Mouse (Mus musculus) liver, postnatal 0 days (tissue): Measurements from ENCODE around the gene Slc16a5. TPM values are rescaled to one million over a fixed set of nuclear protein-coding genes. Genes with fewer than 3 reads are reported as not detected.

Experiments used
- ATAC-seq: fragments of 200-750 bp; cut with Nextera tagmentation; 2 replicates; pipeline ENCODE4 v1.8.0; 2017; ENCODE audit warnings: mild to moderate bottlenecking, moderate library complexity
- DNase-seq: peaks from one replicate; pipeline ENCODE4 v3.0.0-alpha.2; 2016
- H3K27ac ChIP-seq: fragments of 300-500 bp; sonication (generic); 2 replicates; pipeline ENCODE4 v1.5.1; 2014; ENCODE audit warnings: antibody characterized with exemption, moderate library complexity, mild to moderate bottlenecking, low read depth
- H3K27me3 ChIP-seq: fragments of 300-500 bp; sonication (generic); 2 replicates; pipeline ENCODE4 v1.6.1; 2014; ENCODE audit warnings: low read length, control low read depth, mixed read lengths; ENCODE audit not compliant: insufficient read depth
- H3K36me3 ChIP-seq: fragments of 300-500 bp; sonication (generic); replicated peaks from 2 replicates; pipeline ENCODE4 v1.6.1; 2014; ENCODE audit warnings: mild to moderate bottlenecking, control low read depth, low read length, moderate library complexity, mixed read lengths; ENCODE audit not compliant: insufficient read depth
- H3K4me1 ChIP-seq: fragments of 300-500 bp; sonication (generic); 2 replicates; pipeline ENCODE4 v1.6.1; 2014; ENCODE audit warnings: antibody characterized with exemption, mild to moderate bottlenecking, control low read depth; ENCODE audit not compliant: insufficient read depth
- H3K4me2 ChIP-seq: fragments of 300-500 bp; sonication (generic); 2 replicates; pipeline ENCODE4 v1.6.1; 2014; ENCODE audit warnings: low read depth, mild to moderate bottlenecking, low read length, moderate library complexity, mixed read lengths
- H3K4me3 ChIP-seq: fragments of 300-500 bp; sonication (generic); 2 replicates; pipeline ENCODE4 v1.5.1; 2014; ENCODE audit warnings: low read depth, low read length
- H3K9ac ChIP-seq: fragments of 300-500 bp; sonication (generic); replicated peaks from 2 replicates; pipeline ENCODE4 v1.6.1; 2014; ENCODE audit warnings: mild to moderate bottlenecking, moderate library complexity
- H3K9me3 ChIP-seq: fragments of 300-500 bp; sonication (generic); 2 replicates; pipeline ENCODE4 v1.6.1; 2016; ENCODE audit warnings: mild to moderate bottlenecking, control low read depth, low read length, mixed read lengths
- CTCF ChIP-seq: sonication (generic); IDR thresholded peaks from 2 replicates; pipeline ENCODE4 v1.5.1; 2016; ENCODE audit warnings: antibody characterized with exemption, low read depth
- EP300 ChIP-seq: IDR thresholded peaks from 2 replicates; pipeline ENCODE4 v1.6.1; 2016; ENCODE audit warnings: antibody characterized with exemption, low read depth, mild to moderate bottlenecking
- WGBS: fragments of 180-500 bp; shearing (Covaris S2); extraction: QIAGEN DNeasy Blood & Tissue Kit; methylation state at CpG from one replicate; pipeline ENCODE4 v1.1.7; 2014; ENCODE audit not compliant: insufficient replicate concordance; 5-methylcytosine and 5-hydroxymethylcytosine counted together
- polyA plus RNA-seq: library from polyadenylated mRNA; unstranded; fragments of >200 nt; fragmentation: Nextera tagmentation; extraction: Ambion mirVana; gene quantifications from 2 replicates; pipeline ENCODE4 v1.2.1, GENCODE M21; 2015

Slc16a5 gene
- polyA plus RNA-seq, 1 experiment from 2014 or later = 10.4 TPM

GRCm38 (mm10) chr11:115483278-115483677 lies 21.0 kb downstream of the Slc16a5 start:
- Histone ChIP-seq H3K9me3 (no peaks in the 10 kb centered on the region), H3K4me2 (no peak overlapping the region), H3K36me3 (no peaks in the 10 kb centered on the region; the same call in none of the 2 replicates), H3K27ac (no peak overlapping the region), H3K4me1 (no peaks in the 10 kb centered on the region), H3K4me3 (no peak overlapping the region), H3K27me3 (no peaks in the 10 kb centered on the region), H3K9ac (no peak overlapping the region)
- DNase-seq = no peak
- no peak for TF ChIP-seq EP300
- TF ChIP-seq CTCF = no peak
- ATAC-seq = no peak
- WGBS = 71% methylated on average over 11 of the region's 11 CpGs

DNA sequence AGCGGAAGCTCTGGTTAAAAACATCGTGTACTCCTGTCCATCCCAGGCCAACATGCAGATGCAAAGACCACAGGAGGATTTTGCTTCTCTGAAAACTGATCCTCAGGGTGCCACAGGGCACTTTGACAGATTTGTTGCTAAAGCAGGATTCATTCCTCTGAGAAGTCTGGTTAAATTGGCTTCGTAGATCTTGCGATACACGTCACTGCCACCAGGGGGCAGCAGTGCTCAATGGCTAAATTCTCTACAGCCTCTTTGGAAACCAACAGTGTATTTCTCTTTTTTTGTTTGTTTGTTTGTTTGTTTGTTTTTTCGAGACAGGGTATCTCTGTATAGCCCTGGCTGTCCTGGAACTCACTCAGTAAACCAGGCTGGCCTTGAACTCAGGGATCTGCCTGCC lies 21.5 kb downstream of the Slc16a5 start:
- H3K27me3 ChIP-seq = no peaks in the 10 kb centered on the region
- H3K9me3 ChIP-seq = no peaks in the 10 kb centered on the region
- no peak overlapping the region for H3K4me3 ChIP-seq
- peaks cover 3% of the 10 kb centered on the region for H3K36me3 ChIP-seq
- no peak overlapping the region for H3K4me2 ChIP-seq
- 16% methylated on average over 6 of the region's 6 CpGs for WGBS
- H3K9ac ChIP-seq = no peak overlapping the region
- no peak for TF ChIP-seq EP300
- TF ChIP-seq CTCF = peak; percentile 98
- H3K27ac ChIP-seq = no peak overlapping the region
- H3K4me1 ChIP-seq = no peaks in the 10 kb centered on the region
- 0 out of 2 replicates have a peak, but pooled peaks have one; percentile 21 for ATAC-seq
- DNase-seq = peak; percentile 86

DNA sequence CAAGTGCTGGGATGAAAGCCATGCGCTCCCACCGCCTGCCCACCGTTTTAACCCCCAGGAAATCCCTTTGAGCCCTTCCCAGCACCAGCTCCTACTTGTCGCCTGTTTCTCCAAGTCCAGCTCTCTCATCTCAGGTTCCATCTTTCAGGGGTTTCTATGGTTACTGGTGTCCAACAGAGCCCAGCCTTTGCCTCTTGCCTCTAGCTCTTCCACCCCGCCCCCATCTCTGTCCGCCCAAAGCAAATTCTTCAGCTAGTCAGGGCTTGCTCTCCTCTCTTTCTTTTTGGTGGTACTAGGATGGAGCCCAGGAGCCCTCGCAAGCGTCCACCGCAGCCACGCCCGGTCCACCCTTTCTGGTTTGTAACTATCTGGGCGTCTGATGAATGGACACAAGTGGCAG lies 22.9 kb downstream of the Slc16a5 start:
- Histone ChIP-seq H3K4me1 (no peaks in the 10 kb centered on the region), H3K27ac (no peak overlapping the region), H3K36me3 (peaks cover 17% of the 10 kb centered on the region; the same call in 1 of the 2 replicates), H3K9me3 (no peaks in the 10 kb centered on the region), H3K4me3 (no peak overlapping the region), H3K9ac (no peak overlapping the region), H3K4me2 (no peak overlapping the region), H3K27me3 (no peaks in the 10 kb centered on the region)
- TF ChIP-seq CTCF (no peak), EP300 (no peak)
- 85% methylated on average over 12 of the region's 12 CpGs for WGBS
- no peak for ATAC-seq
- no peak for DNase-seq

DNA sequence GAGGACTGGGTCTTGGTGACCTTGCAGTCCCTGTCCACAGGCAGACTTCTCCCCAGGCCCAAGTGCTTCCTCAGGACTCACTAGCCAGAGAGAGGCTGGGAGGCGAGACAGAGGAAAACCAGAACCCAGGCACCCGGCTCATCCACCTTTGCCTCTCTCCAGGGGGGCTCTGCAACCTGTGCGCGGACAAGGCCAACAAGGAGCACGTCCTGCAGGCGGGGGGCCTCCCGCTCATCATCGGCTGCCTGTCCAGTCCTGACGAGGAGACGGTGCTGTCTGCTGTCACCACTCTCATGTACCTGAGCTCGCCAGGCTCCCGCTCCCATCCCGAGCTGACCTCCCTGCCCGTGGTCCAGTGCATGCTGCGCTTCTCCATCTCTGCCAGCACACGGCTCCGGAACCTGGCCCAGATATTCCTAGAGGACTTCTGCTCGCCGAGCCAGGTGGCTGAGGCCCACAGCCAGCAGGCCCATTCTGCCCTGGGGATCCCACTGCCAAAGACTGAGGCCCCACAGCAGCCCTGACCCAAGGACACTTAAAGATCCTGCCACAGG lies 26.4 kb downstream of the Slc16a5 start:
- Histone ChIP-seq H3K9ac (no peak overlapping the region), H3K4me1 (peaks cover 12% of the 10 kb centered on the region), H3K36me3 (peaks cover 21% of the 10 kb centered on the region), H3K27me3 (no peaks in the 10 kb centered on the region), H3K4me2 (no peak overlapping the region), H3K9me3 (no peaks in the 10 kb centered on the region), H3K4me3 (no peak overlapping the region), H3K27ac (no peak overlapping the region)
- no peak for ATAC-seq
- 87% methylated on average over 19 of the region's 19 CpGs for WGBS
- no peak for DNase-seq
- no peak for TF ChIP-seq CTCF
- TF ChIP-seq EP300 = no peak

DNA sequence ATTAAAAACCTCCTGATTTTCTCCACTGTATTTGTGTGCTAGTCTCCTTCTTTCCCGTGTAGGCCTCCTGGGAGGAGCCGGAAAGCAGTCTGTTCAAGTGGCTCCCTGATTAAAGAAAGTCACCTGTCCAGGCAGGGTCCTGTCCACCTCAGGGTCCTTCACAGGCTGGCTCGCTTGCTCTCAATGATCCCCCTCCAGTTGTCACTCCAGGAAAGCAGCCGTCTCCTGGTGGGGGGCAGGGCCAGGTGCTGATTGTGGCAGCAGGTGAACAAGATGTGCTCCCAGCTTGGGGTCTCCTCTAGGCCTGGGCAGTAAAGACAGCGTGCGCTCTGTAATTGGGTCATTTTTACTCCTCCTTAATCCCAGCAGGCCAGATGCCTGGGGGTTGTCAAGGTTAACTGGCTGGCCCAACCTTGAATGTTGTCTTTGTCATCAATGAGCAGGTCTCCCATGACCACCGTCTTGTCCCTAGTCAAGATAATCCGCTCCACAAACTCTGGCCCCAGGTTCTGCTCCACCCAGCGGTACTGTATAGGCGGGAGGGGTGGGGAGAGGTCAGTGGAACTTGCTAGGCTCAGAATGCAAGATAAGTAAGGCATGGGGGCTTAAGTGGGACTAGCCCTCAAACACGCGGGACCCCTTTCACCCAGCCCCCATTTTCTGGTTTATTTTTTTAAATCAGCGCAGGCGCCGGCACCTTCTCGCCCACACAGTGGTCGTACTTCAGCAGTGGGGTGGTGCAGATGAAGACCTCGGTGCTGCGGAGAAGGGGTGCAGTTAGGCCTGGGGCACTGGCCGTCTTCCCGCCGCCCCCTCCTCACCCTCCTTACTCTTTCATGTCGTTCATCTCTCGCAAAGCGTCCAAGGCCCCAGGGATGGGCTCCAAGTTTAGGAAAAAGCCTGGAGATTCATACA lies 28.4 kb downstream of the Slc16a5 start:
- TF ChIP-seq EP300 (no peak), CTCF (no peak)
- Histone ChIP-seq H3K27ac (peak overlapping the region; percentile 68), H3K9ac (peak overlapping the region; percentile 72), H3K36me3 (peaks cover 21% of the 10 kb centered on the region), H3K4me2 (peak overlapping the region; percentile 66), H3K4me1 (peaks cover 12% of the 10 kb centered on the region), H3K9me3 (no peaks in the 10 kb centered on the region), H3K4me3 (peak overlapping the region; percentile 70), H3K27me3 (no peaks in the 10 kb centered on the region)
- no peak for DNase-seq
- no peak for ATAC-seq
- 29% methylated on average over 25 of the region's 25 CpGs for WGBS

GRCm38 (mm10) chr11:115491356-115492083 lies 29.2 kb downstream of the Slc16a5 start, which contains the start of gene Nt5c:
Gene Nt5c, minus strand, starts transcription at chr11:115491862.
- ATAC-seq = peak; percentile 93

More at GRCm38 (mm10) chr11:115491356-115492083, 29.2 kb downstream of the Slc16a5 start, which contains the start of gene Nt5c:
- Histone ChIP-seq H3K9ac (peak within 1 kb of the TSS; percentile 72), H3K4me2 (peak within 1 kb of the TSS; percentile 66), H3K4me1 (peaks cover 12% of the 10 kb centered on the region), H3K27me3 (no peaks in the 10 kb centered on the region), H3K36me3 (peaks cover 21% of the 10 kb centered on the region), H3K27ac (peak within 1 kb of the TSS; percentile 68), H3K9me3 (no peaks in the 10 kb centered on the region), H3K4me3 (peak within 1 kb of the TSS; percentile 70)
- peak; percentile 89 for TF ChIP-seq CTCF
- no peak for TF ChIP-seq EP300
- under 1% methylated on average over 43 of the region's 43 CpGs for WGBS
- DNase-seq = peak; percentile 89
